Mouse (Mus musculus) spleen, adult 18-20 months (tissue): Measurements from ENCODE around the gene Ribc2.
A peak's percentile ranks its signal among the peaks of the same experiment; 100 is the strongest.

ENCODE experiments used
- DNase-seq, 2 experiments: peaks; one replicate each; pipeline ENCODE4 v3.0.0; 2022; ENCODE audit warnings: mixed read lengths in 2 of 2

Ribc2 gene

DNA sequence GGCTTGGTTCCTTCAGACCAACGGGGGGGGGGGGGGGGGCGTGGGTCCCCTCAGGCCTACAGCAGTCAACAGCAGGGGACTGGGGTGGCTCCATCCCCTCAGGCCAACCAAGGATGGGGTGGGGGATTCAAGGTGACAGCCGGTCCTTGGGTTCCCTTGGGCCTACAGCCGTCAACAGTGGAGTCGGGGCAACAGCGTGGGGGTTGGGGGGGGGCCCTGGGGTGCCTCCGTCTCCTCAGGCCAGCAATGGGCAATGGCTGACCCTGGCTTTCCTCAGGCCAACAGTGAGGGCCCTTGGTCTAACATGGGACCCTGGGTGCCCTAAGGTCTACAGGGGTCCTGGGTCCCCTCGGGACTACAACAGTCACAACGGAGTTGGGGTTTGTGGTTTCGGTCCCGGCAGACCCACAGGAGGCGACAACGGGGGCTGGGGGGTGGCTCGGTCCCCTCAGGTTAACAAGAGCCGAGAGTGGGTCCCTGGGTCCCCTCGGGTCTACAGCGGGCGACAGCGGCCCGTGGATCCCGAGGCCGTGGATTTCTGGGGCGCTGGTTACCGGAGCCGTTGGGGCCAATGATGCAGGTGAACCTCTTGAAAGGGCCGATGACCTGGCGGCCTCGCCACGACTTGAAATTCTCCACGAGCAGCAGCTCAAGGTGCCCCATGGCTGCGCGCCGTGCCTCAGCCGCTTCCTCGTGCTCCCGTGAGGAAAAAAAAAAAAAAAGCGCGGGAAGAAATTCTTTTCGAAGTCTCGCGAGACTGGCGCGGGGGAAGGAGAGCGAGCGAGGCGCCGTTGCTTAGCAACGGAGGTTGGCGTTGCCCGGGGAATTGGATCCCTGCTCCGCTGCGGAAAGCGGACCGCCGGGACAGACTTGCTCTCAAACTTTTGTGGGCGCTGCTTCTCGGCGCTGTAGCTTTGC, at the start of gene Ribc2, which contains the start of gene Smc1b:
Ribc2 (plus strand) TSS at position 804 of the 918 bp plus-strand sequence.
Smc1b (minus strand) TSS at position 690 of the 918 bp plus-strand sequence.
- no peak for DNase-seq

DNA sequence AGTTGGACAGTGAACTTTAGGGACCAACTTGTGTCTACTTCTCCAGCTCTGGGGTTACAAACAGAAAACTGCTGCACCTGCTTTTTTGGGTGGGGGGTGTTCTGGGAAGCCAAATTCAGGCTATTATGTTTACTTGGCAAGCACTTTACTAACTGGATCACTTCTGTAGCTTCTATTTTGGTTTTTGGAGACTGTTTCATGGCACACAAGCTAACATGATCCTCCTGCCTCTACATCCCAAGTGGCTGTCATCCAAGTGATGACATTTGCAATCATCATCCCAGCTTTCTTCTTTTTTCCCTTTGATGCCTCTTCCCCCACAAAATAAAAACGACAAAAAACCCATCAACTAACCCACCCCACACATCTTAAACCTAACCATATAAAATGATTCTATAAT, 46.2 kb upstream of the Ribc2 start:
- DNase-seq: no peak

DNA sequence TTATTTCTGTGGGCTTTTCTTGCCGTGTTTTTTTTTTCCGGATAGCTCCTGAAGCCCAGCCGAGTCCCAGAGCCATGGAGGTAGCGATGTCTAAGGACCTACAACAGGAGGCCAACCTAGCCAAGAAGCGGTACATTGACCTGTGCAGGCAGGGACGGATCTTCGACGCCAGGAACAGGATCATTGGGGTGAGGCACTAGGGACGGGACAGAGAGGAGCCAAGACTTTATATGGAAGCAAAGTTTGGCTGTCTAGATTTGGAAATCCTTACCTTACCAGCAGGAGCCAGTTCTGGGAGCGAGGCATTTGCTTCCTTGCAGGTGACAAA, 279 bp downstream of the Ribc2 start:
- DNase-seq: no peak

DNA sequence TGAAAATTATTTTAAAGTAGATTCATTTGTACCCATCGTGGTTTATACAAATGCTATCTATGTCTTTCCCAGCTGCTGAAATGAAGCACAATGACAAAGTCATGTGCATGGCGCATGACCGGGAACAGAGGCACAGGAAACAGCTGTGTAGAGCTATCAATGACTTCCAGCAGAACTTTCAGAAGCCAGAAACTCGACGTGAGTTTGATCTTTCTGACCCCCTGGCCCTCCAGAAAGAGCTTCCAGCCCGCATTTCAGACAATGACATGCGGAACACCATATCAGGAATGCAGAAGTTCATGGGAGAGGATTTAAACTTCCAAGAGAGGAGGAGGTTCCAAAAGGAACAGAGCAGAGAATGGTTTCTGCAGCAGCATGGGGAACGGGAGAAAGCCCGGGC, 3.3 kb downstream of the Ribc2 start:
- no peak for DNase-seq

DNA sequence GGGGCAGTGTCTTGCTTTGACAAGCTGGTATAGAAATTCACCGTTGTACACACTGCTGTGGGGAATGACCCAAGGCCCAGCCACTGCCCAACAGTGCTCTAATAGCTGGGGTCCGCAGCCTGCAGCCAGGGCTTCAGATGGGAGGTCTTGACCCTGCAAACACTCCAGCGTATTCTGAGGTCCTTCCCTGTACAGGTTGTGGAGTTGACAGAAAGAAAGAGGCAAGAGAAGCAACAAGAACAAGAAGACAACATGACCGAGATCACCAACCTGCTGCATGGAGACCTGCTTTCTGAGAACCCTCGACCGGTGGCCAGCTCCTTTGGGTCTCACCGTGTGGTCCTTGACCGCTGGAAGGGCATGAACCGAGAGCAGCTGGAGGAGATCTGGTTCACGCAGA, 9.4 kb downstream of the Ribc2 start:
- DNase-seq: no peak

DNA sequence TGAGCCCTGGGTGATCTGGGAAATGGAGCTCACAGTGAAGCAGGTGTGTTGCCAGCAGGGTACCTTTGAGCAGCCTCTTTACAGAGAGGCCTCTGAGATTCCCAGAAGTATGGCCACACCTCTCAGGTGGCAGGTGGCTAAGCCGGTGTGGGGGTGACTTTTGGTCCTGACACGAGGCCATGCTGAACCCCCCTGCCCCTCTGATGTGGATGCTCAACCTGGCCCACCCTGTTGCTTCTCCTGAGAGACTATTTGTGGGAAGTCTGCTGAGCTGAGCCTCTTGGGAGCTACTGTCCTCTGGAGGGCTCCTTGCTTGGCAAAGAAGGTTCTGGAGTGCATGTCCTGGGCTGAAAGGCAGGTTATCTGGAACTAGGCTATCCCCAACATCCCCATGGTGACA, 10.6 kb downstream of the Ribc2 start:
- no peak for DNase-seq

DNA sequence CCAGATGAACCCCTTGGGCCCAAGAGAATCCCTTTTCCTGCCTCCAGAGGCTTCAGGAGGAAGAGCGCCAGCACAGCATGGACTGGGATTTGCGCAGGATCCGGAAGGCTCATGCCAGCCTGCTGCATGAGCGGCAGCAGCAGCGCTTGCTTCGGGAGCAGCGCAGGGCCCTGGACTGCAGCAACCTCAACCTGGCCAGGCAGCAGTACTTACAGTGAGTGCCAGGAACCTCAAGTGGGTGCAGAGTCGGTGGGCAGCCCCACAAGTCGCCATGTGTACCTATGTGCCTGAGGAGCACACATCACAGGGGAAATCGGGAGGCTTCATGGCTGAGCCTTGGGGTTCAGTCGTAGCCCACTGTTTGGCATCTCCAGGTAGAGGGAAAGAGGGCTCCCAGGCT, 11.3 kb downstream of the Ribc2 start:
- DNase-seq: no peak

DNA sequence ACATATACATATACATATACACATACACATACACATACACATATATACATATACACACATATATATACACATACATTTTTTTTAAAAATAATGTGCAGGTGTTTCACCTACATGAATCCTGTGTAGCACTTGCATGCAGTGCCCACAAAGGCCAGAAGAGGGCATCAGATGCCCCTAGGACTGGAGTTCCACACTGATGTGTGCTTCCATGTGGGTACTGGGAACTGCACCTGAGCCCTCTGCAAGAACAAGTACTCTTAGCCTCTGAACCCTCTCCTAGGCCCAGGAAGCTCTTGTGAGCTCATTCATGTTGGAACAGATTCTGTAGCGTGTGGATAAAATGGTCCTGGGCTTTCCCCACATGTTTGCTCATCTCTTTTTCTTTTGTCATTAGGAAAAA, 11.9 kb downstream of the Ribc2 start:
- no peak for DNase-seq

DNA sequence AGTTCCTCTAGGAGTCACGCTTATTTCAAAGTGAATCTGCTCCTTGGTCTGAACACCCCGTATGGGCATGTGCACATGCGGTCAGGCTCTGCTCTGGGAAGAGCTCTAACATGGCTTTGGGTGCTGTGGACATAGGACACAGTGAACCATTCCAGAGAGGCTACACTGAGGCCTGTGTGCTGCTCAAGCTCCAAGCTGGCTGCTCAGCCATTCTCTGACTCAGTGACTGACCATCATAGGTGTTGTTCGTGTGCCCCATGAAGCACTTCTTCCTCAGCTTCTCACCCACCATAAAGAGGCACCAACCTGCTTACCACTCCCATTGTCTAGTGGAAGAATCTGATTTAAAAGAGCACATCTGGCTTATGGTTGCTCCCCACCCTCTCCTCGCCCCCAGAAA, 12.4 kb downstream of the Ribc2 start:
- DNase-seq: no peak

DNA sequence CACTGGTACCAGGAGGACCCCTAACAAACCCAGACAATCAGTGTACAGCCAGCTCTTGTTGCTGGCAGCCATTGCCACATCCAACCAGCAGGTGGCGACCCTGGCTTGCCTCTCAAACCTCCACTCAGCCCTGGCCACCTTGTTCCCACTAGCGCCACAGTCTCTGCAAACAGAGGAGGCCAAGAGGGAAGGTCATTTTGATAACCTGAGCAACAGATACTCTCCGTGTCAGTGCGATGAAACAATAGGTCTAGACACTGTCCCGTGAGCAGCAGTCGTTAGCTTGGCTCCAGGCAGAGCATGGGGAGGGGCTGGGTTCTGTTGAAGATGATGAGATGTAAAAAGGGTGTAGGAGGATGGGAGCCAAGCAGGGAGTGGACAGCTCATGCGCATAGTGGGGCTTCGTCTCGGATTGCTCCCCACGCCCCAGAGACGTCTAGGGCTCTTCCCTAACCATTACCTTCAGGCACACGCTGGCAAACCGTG, 19.6 kb downstream of the Ribc2 start:
- peak in 1 of 2 experiments; percentile 40 for DNase-seq

DNA sequence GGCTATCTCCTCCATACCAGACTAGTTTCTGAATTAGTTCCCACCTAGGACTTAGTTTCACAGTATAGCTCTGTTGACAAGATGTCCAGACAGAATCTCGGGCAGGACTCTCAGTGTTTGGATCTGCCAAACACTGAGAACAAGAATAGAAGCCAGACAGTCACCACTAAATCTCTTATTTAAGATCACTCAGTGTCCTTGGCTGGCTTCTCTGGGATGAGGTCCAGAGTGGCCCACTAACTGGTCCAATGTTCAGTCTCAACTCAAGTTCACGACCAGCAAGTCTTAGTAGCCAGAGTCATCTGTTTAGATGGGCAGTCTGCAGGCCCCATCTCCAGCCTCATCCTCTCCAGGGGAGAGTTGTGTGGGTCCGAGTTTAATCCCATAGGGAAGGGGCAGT, 20.7 kb downstream of the Ribc2 start:
- DNase-seq: no peak

DNA sequence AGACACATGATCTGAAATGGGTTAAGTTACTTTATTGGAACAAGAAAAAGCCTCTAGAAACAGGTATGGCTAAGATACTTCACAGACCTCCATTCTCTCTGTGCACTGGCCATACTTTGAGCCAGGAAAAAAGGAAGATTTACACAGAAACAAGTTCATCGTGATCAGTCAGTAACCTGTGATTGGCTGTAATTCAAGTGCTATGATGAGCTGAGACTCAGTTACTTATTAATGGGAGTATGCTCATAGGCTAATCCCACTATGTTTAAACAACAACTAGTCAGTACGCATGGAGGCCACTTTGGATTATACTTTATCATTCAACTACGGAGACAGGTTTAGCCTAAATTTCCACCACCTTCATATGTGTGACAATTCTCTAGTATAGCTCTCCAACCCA, 22.2 kb downstream of the Ribc2 start:
- DNase-seq: no peak

DNA sequence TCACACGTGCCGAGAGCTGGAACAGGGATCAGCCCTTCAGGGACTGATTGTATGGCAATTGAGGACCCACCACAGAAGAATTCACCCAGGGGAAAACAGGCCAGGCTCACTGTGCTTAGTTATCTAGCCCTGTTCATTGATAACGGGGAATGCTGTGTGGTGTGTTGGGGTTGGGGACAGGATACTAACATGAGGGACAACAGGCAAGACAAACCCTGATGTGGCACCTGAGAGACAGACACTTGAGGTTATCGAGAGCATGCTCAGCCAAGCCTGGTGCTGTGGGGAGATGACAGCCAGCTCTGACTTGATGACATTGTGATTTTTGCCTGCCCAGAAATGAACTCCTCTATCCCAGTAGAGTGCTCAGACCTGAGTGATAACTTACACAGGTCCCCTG, 24.3 kb downstream of the Ribc2 start:
- no peak for DNase-seq

DNA sequence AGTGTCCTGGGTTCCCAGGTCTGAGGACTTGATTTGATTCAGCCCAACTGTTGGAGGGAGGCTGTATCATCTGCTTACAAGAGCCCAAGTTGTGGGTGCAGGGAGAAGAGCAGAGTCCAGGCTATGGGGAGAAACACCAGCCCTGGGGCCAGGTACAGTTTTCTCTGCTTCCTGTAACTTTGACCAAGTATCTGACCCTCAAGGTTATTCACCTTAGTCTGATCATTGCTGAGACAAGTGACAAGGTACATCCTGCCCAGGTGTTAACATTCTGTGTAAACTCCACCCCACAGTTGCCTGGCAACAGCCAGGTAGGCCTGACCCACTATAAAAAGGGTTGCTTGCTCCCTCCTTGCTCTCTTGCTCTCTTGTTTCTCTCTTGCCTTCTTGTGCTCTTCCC, 29.5 kb downstream of the Ribc2 start:
- DNase-seq: no peak

DNA sequence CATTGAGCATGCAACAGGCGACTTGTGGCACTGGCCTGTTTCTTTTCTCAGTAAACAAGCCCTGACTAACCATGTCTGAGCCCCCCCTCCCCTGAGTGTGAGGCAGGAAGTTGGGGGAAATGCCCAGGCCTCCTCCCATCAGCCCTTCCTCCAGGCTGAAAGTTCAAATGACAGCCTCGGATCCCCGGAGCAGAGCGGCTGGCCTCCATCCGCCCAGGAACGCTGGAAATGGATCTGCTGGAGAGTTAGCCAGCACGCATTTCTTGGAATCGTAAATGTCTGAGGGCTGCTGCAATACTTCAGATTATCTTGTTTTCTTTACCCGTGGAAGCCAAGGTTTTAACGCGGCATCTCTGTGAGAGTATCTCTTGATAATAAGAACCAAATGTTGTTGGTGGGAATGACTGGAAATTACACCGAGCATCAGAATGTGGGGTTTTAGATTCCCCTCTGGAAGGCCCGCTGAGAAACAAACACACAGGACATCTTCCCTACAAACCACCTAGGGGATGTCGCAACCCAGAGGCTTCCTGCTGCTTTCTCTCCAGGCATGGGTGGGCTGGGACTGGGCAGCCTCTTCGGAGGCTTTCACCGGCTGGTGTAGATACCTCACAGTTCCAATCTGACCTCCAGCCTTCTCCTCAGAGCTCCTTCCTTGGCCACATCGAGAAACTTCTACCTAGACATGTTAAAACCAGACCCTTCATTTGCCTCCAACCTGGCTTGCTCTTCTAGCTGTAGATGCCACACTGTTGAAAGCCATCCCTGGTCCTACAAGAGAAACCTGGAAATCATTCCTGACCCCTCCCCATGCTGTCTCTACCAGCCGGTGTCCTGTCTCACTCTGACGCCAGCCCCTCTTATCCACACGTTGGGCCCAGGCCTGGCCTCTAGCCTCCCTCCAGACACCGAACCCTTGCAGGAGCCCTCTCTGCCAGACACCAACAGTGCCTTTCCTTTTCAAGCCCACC, 31.1 kb downstream of the Ribc2 start:
- DNase-seq: no peak

DNA sequence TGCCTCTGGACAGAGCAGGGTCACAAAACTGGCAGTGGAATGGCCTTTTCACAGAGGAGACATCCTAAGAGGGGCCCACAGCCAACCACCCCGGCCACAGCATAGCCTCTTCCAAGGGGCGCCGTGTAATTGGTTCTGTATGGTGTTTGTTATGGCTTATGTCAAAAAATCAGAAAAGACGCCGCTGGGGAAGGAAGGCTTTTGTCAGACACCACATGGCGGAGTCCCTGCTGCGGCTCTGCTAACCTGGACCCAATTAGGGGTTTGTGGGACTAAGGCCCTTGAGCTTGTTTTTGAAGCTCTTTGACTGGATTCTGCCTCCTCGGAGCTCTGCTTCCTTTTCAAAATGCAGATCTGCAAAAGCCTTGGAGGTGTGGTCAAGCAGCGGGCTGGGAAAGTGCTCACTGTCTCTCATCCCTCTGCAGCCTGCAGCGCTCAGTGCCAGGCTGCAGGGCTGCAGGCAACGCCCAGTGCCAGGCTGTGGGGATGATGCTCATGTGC, 34.6 kb downstream of the Ribc2 start:
- no peak for DNase-seq

DNA sequence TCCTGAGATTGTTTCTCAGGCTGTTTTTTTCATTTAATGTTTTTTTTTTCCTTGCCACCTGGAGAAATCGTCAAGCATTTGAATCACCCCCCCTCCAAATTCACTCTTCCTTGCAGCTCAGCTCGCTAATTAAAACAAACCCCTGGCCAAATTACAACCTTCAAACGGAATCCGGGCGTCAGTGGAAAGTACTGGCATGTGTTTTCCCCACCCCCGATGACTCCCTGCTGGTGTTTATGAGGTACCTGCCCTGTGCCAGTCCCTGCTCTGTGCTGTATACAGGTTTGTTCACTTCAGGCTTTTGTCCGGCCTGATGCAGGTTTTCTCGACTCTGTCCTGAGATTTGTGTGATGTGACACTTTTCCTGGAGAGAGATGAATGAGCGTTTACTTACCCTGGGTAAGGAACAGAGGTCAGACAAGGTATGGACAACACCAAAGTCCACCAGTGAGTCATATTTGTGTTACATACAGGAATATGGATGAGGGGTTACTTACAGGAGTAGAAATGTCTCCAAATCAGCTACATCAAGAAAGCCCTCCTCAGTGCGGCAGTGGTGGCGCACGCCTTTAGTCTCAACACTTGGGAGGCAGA, 35.3 kb downstream of the Ribc2 start:
- no peak for DNase-seq

DNA sequence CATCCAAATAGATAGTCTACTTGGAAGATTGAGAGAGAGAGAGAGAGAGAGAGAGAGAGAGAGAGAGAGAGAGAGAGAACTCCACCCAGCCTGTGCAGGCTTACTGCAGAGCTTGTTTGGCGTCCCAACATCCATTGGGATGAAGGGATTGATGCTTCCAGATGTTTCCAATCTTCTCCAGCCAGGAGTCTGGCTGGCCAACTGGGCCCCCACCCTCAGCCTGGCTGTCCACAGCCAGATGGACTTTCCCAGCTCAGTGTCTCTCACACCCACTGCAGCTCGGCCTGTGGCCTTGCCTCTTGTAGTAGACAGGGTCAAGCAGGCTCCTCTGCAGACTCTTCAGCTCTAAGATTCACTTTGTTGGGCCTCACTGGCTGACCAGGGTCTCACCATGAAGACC, 40.2 kb downstream of the Ribc2 start:
- no peak for DNase-seq

DNA sequence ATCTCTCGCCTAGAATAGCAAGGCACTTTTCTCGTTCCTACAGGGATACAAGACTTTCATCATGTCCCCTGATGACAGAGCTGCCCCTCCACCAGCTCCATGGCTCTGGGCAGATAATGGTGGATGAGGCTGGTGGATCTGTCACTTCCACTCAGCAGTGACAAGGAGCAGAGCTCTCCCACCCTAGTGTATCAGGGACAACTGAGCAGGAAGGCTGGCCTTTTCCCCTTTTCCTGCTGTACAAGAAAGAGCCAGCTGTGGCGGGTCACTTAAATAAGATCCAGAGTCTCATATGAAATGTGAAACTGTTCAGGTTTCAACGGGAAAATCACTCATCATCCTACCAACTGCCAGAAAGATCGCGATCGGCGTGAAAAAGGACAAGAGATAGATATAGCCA, 41.5 kb downstream of the Ribc2 start:
- DNase-seq: no peak

DNA sequence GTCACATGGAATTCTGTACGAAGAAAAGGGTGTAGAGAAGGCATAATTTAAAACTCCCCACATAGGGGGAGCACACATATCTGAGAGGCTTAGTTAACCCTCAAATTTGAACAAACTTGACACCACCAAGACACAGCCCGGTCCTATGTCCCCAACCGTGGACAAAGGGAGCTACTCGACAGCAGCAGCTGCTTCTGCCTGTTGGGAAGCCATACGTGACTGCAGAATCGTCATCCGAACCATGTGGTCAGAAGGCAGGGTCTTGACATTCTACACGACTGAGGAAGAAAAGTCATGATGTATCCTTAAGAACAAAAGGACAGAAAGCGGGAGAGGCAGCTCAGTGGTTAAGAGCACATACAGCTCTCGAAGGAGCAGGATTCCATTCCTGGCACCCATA, 42.2 kb downstream of the Ribc2 start:
- DNase-seq: no peak

DNA sequence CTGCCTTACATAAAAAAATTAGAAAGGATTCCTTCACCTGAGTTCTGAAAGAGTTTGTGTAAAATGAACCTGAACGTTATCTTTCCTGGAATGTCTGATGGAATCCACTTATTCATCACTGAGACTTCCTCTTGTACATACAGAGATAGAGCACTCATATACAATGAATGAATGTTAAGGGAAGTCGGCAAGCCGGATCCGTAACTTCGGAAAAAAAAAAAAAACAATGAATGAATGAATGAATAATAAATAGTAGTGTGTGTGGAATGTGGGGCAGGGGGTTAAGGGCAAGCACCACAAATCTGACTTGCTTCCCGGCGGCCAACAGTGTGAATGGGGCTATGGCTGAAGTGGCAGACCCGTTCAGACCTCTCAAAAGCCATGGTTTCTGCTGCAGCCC, 45.7 kb downstream of the Ribc2 start:
- peak in 1 of 2 experiments; percentile 28 for DNase-seq

DNA sequence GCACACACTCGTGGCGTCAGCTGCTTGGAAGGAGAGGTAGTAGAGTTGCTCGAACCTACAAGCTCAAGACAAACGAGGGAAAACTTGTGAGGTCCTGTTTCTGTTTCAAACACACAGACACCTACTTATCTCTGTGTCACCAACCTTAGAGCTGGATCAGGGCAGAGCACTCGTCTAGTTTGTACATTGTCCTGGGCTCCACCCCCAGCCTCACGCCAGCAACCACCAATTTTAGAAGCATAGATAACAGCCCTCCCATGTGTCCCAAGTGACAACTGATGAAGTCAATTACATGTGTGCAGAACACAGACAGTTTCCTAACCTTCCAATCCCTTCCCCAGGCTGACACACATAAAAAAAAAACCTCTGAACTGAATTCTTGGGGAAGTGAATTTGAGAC, 46.3 kb downstream of the Ribc2 start:
- DNase-seq: no peak
